Mouse (Mus musculus): Measurements from ENCODE around the gene Por. TPM values are rescaled to one million over a fixed set of nuclear protein-coding genes. Genes with fewer than 3 reads are reported as not detected.

The Por gene
- polyA plus RNA-seq, 1 experiment from 2014 or later, result 63.5 TPM

DNA sequence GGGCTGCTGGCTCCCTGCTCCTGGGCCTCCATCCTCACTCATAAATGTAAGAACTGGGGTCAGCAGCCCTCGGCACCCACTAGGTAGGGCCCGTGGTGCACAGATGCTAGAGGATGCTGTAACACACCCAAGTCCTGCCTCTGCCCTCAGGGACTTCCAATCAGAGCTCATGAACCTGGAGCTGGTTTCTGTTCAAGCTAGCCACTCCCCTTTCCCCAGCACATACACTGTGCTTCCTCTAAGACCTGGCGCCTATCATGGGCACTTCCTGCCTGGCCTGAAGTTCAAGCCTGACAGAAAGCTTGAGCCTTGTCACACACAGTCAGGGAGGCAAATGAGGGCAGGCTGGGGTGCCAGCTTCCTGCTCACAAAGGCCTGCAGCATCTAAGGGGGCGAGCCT, 63.2 kb downstream of the Por start:
- WGBS, result 93% methylated on average over 4 of the region's 4 CpGs
- peaks cover 39% of the 10 kb centered on the region for H3K36me3 ChIP-seq (replicated peaks; ENCODE audit: control insufficient read depth, insufficient read depth, low read depth, low read length)
- H3K27ac ChIP-seq (replicated peaks; ENCODE audit: low read depth, low read length), result no peak overlapping the region
- H3K4me1 ChIP-seq (ENCODE audit: control insufficient read depth, insufficient read depth, low read length), result no peaks in the 10 kb centered on the region
- DNase-seq (ENCODE audit: low spot score), result no peak
- no peak overlapping the region for H3K9ac ChIP-seq (replicated peaks; ENCODE audit: low read length)
- no peak overlapping the region for H3K4me3 ChIP-seq (ENCODE audit: low read depth, low read length)
- H3K27me3 ChIP-seq (ENCODE audit: control insufficient read depth, insufficient read depth, low read length), result no peaks in the 10 kb centered on the region
- no peak for ATAC-seq (replicated peaks; ENCODE audit: insufficient number of reproducible peaks, low FRiP score, low TSS enrichment, low read depth)
- H3K9me3 ChIP-seq (replicated peaks; ENCODE audit: control insufficient read depth, low read length), result no peaks in the 10 kb centered on the region
- no peak overlapping the region for H3K4me2 ChIP-seq (ENCODE audit: low read depth, low read length)

DNA sequence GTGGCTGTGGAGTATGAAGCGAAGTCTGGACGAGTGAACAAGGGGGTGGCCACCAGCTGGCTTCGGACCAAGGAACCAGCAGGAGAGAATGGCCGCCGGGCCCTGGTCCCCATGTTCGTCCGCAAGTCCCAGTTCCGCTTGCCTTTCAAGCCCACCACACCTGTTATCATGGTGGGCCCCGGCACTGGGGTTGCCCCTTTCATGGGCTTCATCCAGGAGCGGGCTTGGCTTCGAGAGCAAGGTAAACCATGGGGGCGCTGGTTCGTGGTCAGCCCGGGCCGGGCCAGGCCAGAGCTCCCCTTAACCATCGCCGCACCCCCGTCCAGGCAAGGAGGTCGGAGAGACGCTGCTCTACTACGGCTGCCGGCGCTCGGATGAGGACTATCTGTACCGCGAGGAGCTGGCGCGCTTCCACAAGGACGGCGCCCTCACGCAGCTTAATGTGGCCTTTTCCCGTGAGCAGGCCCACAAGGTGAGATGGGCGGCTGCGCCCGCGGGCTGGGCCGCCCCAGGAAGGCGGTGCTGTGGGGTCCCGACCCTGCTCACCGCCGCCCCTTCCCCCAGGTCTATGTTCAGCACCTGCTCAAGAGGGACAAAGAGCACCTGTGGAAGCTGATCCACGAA, 64.3 kb downstream of the Por start:
- WGBS, result 95% methylated on average over 42 of the region's 42 CpGs
- Histone ChIP-seq H3K36me3 (replicated peaks; ENCODE audit: control insufficient read depth, insufficient read depth, low read depth, low read length) (peaks cover 39% of the 10 kb centered on the region), H3K9ac (replicated peaks; ENCODE audit: low read length) (no peak overlapping the region)

DNA sequence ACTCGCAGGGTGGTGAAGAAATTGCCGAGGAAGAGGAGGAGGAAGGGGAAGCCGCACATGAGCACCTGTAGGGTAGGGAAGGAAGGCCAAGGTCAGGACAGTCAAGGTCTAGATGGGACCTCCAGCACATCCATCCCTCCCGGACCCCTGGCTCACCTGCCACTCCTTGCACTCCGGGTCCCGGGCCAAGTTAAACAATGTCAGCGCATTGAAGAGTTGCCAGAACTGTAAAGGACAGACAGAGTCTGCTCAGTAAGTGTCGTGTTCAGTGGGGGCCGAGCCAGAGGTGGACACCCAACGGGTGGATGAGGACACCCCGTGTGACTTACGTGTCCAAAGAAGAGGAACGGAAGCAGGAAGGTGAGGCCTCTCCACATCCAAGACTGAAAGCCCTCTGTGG, 65.9 kb downstream of the Por start:
- H3K4me2 ChIP-seq (ENCODE audit: low read depth, low read length), result no peak overlapping the region
- no peak overlapping the region for H3K27ac ChIP-seq (replicated peaks; ENCODE audit: low read depth, low read length)
- no peak overlapping the region for H3K9ac ChIP-seq (replicated peaks; ENCODE audit: low read length)
- no peaks in the 10 kb centered on the region for H3K27me3 ChIP-seq (ENCODE audit: control insufficient read depth, insufficient read depth, low read length)
- WGBS, result 94% methylated on average over 13 of the region's 13 CpGs
- H3K9me3 ChIP-seq (replicated peaks; ENCODE audit: control insufficient read depth, low read length), result no peaks in the 10 kb centered on the region
- no peaks in the 10 kb centered on the region for H3K4me1 ChIP-seq (ENCODE audit: control insufficient read depth, insufficient read depth, low read length)
- H3K4me3 ChIP-seq (ENCODE audit: low read depth, low read length), result no peak overlapping the region
- no peak for DNase-seq (ENCODE audit: low spot score)
- H3K36me3 ChIP-seq (replicated peaks; ENCODE audit: control insufficient read depth, insufficient read depth, low read depth, low read length), result peaks cover 32% of the 10 kb centered on the region
- ATAC-seq (replicated peaks; ENCODE audit: insufficient number of reproducible peaks, low FRiP score, low TSS enrichment, low read depth), result no peak

More for the DNA sequence above, 64.3 kb downstream of the Por start:
- H3K27me3 ChIP-seq (ENCODE audit: control insufficient read depth, insufficient read depth, low read length), result no peaks in the 10 kb centered on the region
- no peaks in the 10 kb centered on the region for H3K9me3 ChIP-seq (replicated peaks; ENCODE audit: control insufficient read depth, low read length)
- no peak for DNase-seq (ENCODE audit: low spot score)
- H3K4me2 ChIP-seq (ENCODE audit: low read depth, low read length), result no peak overlapping the region
- no peak overlapping the region for H3K4me3 ChIP-seq (ENCODE audit: low read depth, low read length)
- no peaks in the 10 kb centered on the region for H3K4me1 ChIP-seq (ENCODE audit: control insufficient read depth, insufficient read depth, low read length)
- H3K27ac ChIP-seq (replicated peaks; ENCODE audit: low read depth, low read length), result no peak overlapping the region
- no peak for ATAC-seq (replicated peaks; ENCODE audit: insufficient number of reproducible peaks, low FRiP score, low TSS enrichment, low read depth)

- no peak overlapping the region for H3K27ac ChIP-seq (replicated peaks; ENCODE audit: low read depth, low read length)
- no peak for ATAC-seq (replicated peaks; ENCODE audit: insufficient number of reproducible peaks, low FRiP score, low TSS enrichment, low read depth)
- H3K27me3 ChIP-seq (ENCODE audit: control insufficient read depth, insufficient read depth, low read length), result no peaks in the 10 kb centered on the region
- no peak overlapping the region for H3K4me3 ChIP-seq (ENCODE audit: low read depth, low read length)
- H3K9ac ChIP-seq (replicated peaks; ENCODE audit: low read length), result no peak overlapping the region
- no peak for DNase-seq (ENCODE audit: low spot score)
- H3K4me2 ChIP-seq (ENCODE audit: low read depth, low read length), result no peak overlapping the region
- H3K9me3 ChIP-seq (replicated peaks; ENCODE audit: control insufficient read depth, low read length), result no peaks in the 10 kb centered on the region
- WGBS, result 91% methylated on average over 16 of the region's 16 CpGs
- peaks cover 27% of the 10 kb centered on the region for H3K36me3 ChIP-seq (replicated peaks; ENCODE audit: control insufficient read depth, insufficient read depth, low read depth, low read length)
- H3K4me1 ChIP-seq (ENCODE audit: control insufficient read depth, insufficient read depth, low read length), result no peaks in the 10 kb centered on the region
Observed at GRCm38 (mm10) chr5:135736544-135736943, 66.7 kb downstream of the Por start.

- no peak overlapping the region for H3K4me2 ChIP-seq (ENCODE audit: low read depth, low read length)
Observed at GRCm38 (mm10) chr5:135737154-135737553, 67.3 kb downstream of the Por start.

GRCm38 (mm10) chr5:135738266-135738665, 68.4 kb downstream of the Por start:
- 30% methylated on average over 6 of the region's 6 CpGs for WGBS

More at GRCm38 (mm10) chr5:135737154-135737553, 67.3 kb downstream of the Por start:
- no peak overlapping the region for H3K27ac ChIP-seq (replicated peaks; ENCODE audit: low read depth, low read length)
- DNase-seq (ENCODE audit: low spot score) (no peak), ATAC-seq (replicated peaks; ENCODE audit: insufficient number of reproducible peaks, low FRiP score, low TSS enrichment, low read depth) (no peak)
- H3K9ac ChIP-seq (replicated peaks; ENCODE audit: low read length), result no peak overlapping the region
- no peaks in the 10 kb centered on the region for H3K27me3 ChIP-seq (ENCODE audit: control insufficient read depth, insufficient read depth, low read length)
- no peak overlapping the region for H3K4me3 ChIP-seq (ENCODE audit: low read depth, low read length)
- WGBS, result 83% methylated on average over 7 of the region's 7 CpGs
- H3K4me1 ChIP-seq (ENCODE audit: control insufficient read depth, insufficient read depth, low read length), result no peaks in the 10 kb centered on the region
- no peaks in the 10 kb centered on the region for H3K9me3 ChIP-seq (replicated peaks; ENCODE audit: control insufficient read depth, low read length)
- peaks cover 27% of the 10 kb centered on the region for H3K36me3 ChIP-seq (replicated peaks; ENCODE audit: control insufficient read depth, insufficient read depth, low read depth, low read length)

GRCm38 (mm10) chr5:135742156-135742555, 72.3 kb downstream of the Por start:
- Histone ChIP-seq H3K36me3 (replicated peaks; ENCODE audit: control insufficient read depth, insufficient read depth, low read depth, low read length) (no peaks in the 10 kb centered on the region; the same call in 1 of the 2 replicates), H3K9ac (replicated peaks; ENCODE audit: low read length) (no peak overlapping the region), H3K4me2 (ENCODE audit: low read depth, low read length) (no peak overlapping the region), H3K27ac (replicated peaks; ENCODE audit: low read depth, low read length) (no peak overlapping the region), H3K4me1 (ENCODE audit: control insufficient read depth, insufficient read depth, low read length) (peaks cover 3% of the 10 kb centered on the region), H3K27me3 (ENCODE audit: control insufficient read depth, insufficient read depth, low read length) (no peaks in the 10 kb centered on the region), H3K4me3 (ENCODE audit: low read depth, low read length) (no peak overlapping the region), H3K9me3 (replicated peaks; ENCODE audit: control insufficient read depth, low read length) (no peaks in the 10 kb centered on the region)
- peak; percentile 31 for DNase-seq (ENCODE audit: low spot score)
- 52% methylated on average over 10 of the region's 10 CpGs for WGBS
- ATAC-seq (replicated peaks; ENCODE audit: insufficient number of reproducible peaks, low FRiP score, low TSS enrichment, low read depth), result no peak

More at GRCm38 (mm10) chr5:135738266-135738665, 68.4 kb downstream of the Por start:
- H3K36me3 ChIP-seq (replicated peaks; ENCODE audit: control insufficient read depth, insufficient read depth, low read depth, low read length), result peaks cover 22% of the 10 kb centered on the region
- H3K4me3 ChIP-seq (ENCODE audit: low read depth, low read length), result no peak overlapping the region
- no peak overlapping the region for H3K27ac ChIP-seq (replicated peaks; ENCODE audit: low read depth, low read length)
- H3K4me2 ChIP-seq (ENCODE audit: low read depth, low read length), result no peak overlapping the region
- no peaks in the 10 kb centered on the region for H3K27me3 ChIP-seq (ENCODE audit: control insufficient read depth, insufficient read depth, low read length)
- H3K4me1 ChIP-seq (ENCODE audit: control insufficient read depth, insufficient read depth, low read length), result peaks cover 3% of the 10 kb centered on the region
- peak; percentile 22 for DNase-seq (ENCODE audit: low spot score)
- no peaks in the 10 kb centered on the region for H3K9me3 ChIP-seq (replicated peaks; ENCODE audit: control insufficient read depth, low read length)
- ATAC-seq (replicated peaks; ENCODE audit: insufficient number of reproducible peaks, low FRiP score, low TSS enrichment, low read depth), result no peak
- no peak overlapping the region for H3K9ac ChIP-seq (replicated peaks; ENCODE audit: low read length)

GRCm38 (mm10) chr5:135742941-135743740, 73.3 kb downstream of the Por start:
- Histone ChIP-seq H3K36me3 (replicated peaks; ENCODE audit: control insufficient read depth, insufficient read depth, low read depth, low read length) (no peaks in the 10 kb centered on the region; the same call in 1 of the 2 replicates), H3K27me3 (ENCODE audit: control insufficient read depth, insufficient read depth, low read length) (no peaks in the 10 kb centered on the region), H3K4me1 (ENCODE audit: control insufficient read depth, insufficient read depth, low read length) (peaks cover 3% of the 10 kb centered on the region), H3K4me2 (ENCODE audit: low read depth, low read length) (peak overlapping the region; percentile 67), H3K9me3 (replicated peaks; ENCODE audit: control insufficient read depth, low read length) (no peaks in the 10 kb centered on the region), H3K4me3 (ENCODE audit: low read depth, low read length) (peak overlapping the region; percentile 52), H3K27ac (replicated peaks; ENCODE audit: low read depth, low read length) (no peak overlapping the region), H3K9ac (replicated peaks; ENCODE audit: low read length) (peak overlapping the region; percentile 40)
- WGBS, result 20% methylated on average over 18 of the region's 18 CpGs
- peak; percentile 67 for DNase-seq (ENCODE audit: low spot score)
- peak; percentile 15; the same call in 1 of the 2 replicates for ATAC-seq (replicated peaks; ENCODE audit: insufficient number of reproducible peaks, low FRiP score, low TSS enrichment, low read depth)

All from embryonic facial prominence, embryonic 11.5 days (tissue).